Mouse (Mus musculus): ENCODE measurements around the gene Vmn2r82. TPM values are rescaled to one million over a fixed set of nuclear protein-coding genes. Genes with fewer than 3 reads are reported as not detected.
A peak's percentile ranks its signal among the peaks of the same experiment; 100 is the strongest.
"Not testable (repeated sequence)": the region's sequence is repeated elsewhere in the genome, so short reads cannot be mapped to it uniquely, and the experiment has no call there.

The Vmn2r82 gene
- not detected in 2 replicates for polyA plus RNA-seq (2015; fragmentation: Nextera tagmentation; extraction: Ambion mirVana)

GRCm38 (mm10) chr10:79356220-79356619 is at the start of gene Vmn2r82:
Gene Vmn2r82 (plus strand): TSS chr10:79356520.
- H3K27ac ChIP-seq (ENCODE audit: low read length); H3K27me3 ChIP-seq (replicated peaks; ENCODE audit: control insufficient read depth, insufficient read depth, low read length); H3K36me3 ChIP-seq (ENCODE audit: control insufficient read depth, insufficient read depth); H3K4me1 ChIP-seq (replicated peaks; ENCODE audit: control insufficient read depth, insufficient read depth, low read length); H3K4me2 ChIP-seq (ENCODE audit: low read length); ATAC-seq; H3K9ac ChIP-seq (replicated peaks; ENCODE audit: low read depth, low read length); H3K4me3 ChIP-seq (replicated peaks; ENCODE audit: low read length); H3K9me3 ChIP-seq (ENCODE audit: control insufficient read depth, low read length): not testable (repeated sequence)
- WGBS: 78% methylated on average over 4 of the region's 4 CpGs

GRCm38 (mm10) chr10:79322033-79322736 is 34.1 kb upstream of the Vmn2r82 start:
- not testable (repeated sequence) for H3K27ac ChIP-seq (ENCODE audit: low read length); H3K9me3 ChIP-seq (ENCODE audit: control insufficient read depth, low read length); H3K36me3 ChIP-seq (ENCODE audit: control insufficient read depth, insufficient read depth); H3K27me3 ChIP-seq (replicated peaks; ENCODE audit: control insufficient read depth, insufficient read depth, low read length); H3K4me1 ChIP-seq (replicated peaks; ENCODE audit: control insufficient read depth, insufficient read depth, low read length)
- H3K9ac ChIP-seq (replicated peaks; ENCODE audit: low read depth, low read length): 0 out of 2 replicates have a peak overlapping the region, but pooled peaks have one; percentile 22
- H3K4me3 ChIP-seq (replicated peaks; ENCODE audit: low read length): peak overlapping the region; percentile 38
- ATAC-seq: peak; percentile 62
- 6% methylated on average over 16 of the region's 16 CpGs for WGBS
- peak overlapping the region; percentile 37 for H3K4me2 ChIP-seq (ENCODE audit: low read length)

GRCm38 (mm10) chr10:79322737-79323086 is 33.6 kb upstream of the Vmn2r82 start:
- no peak overlapping the region for H3K4me2 ChIP-seq (ENCODE audit: low read length)

GRCm38 (mm10) chr10:79399946-79400700 is 43.8 kb downstream of the Vmn2r82 start:
- H3K4me2 ChIP-seq (ENCODE audit: low read length); H3K9me3 ChIP-seq (ENCODE audit: control insufficient read depth, low read length); ATAC-seq; H3K4me3 ChIP-seq (replicated peaks; ENCODE audit: low read length); H3K27me3 ChIP-seq (replicated peaks; ENCODE audit: control insufficient read depth, insufficient read depth, low read length); H3K4me1 ChIP-seq (replicated peaks; ENCODE audit: control insufficient read depth, insufficient read depth, low read length); H3K36me3 ChIP-seq (ENCODE audit: control insufficient read depth, insufficient read depth); H3K27ac ChIP-seq (ENCODE audit: low read length); H3K9ac ChIP-seq (replicated peaks; ENCODE audit: low read depth, low read length): not testable (repeated sequence)
- 65% methylated on average over 8 of the region's 8 CpGs for WGBS

More at GRCm38 (mm10) chr10:79322737-79323086, 33.6 kb upstream of the Vmn2r82 start:
- no peaks in the 10 kb centered on the region for H3K36me3 ChIP-seq (ENCODE audit: control insufficient read depth, insufficient read depth)
- H3K27me3 ChIP-seq (replicated peaks; ENCODE audit: control insufficient read depth, insufficient read depth, low read length): no peaks in the 10 kb centered on the region
- H3K4me3 ChIP-seq (replicated peaks; ENCODE audit: low read length): no peak overlapping the region
- no peaks in the 10 kb centered on the region for H3K9me3 ChIP-seq (ENCODE audit: control insufficient read depth, low read length)
- no peak overlapping the region for H3K9ac ChIP-seq (replicated peaks; ENCODE audit: low read depth, low read length)
- no peaks in the 10 kb centered on the region for H3K4me1 ChIP-seq (replicated peaks; ENCODE audit: control insufficient read depth, insufficient read depth, low read length)
- ATAC-seq: peak; percentile 23; the same call in 1 of the 2 replicates
- H3K27ac ChIP-seq (ENCODE audit: low read length): no peak overlapping the region

- 96% methylated on average over 24 of the region's 24 CpGs for WGBS
- Histone ChIP-seq H3K27me3 (replicated peaks; ENCODE audit: control insufficient read depth, insufficient read depth, low read length) (no peaks in the 10 kb centered on the region), H3K4me1 (replicated peaks; ENCODE audit: control insufficient read depth, insufficient read depth, low read length) (no peaks in the 10 kb centered on the region), H3K4me3 (replicated peaks; ENCODE audit: low read length) (no peak overlapping the region), H3K36me3 (ENCODE audit: control insufficient read depth, insufficient read depth) (no peaks in the 10 kb centered on the region), H3K27ac (ENCODE audit: low read length) (no peak overlapping the region), H3K9me3 (ENCODE audit: control insufficient read depth, low read length) (no peaks in the 10 kb centered on the region), H3K4me2 (ENCODE audit: low read length) (no peak overlapping the region), H3K9ac (replicated peaks; ENCODE audit: low read depth, low read length) (no peak overlapping the region)
- no peak for ATAC-seq
Measured at GRCm38 (mm10) chr10:79417142-79417771, 60.9 kb downstream of the Vmn2r82 start.

GRCm38 (mm10) chr10:79417772-79418170 is 61.5 kb downstream of the Vmn2r82 start:
- not testable (repeated sequence) for H3K27me3 ChIP-seq (replicated peaks; ENCODE audit: control insufficient read depth, insufficient read depth, low read length); H3K9ac ChIP-seq (replicated peaks; ENCODE audit: low read depth, low read length); H3K4me2 ChIP-seq (ENCODE audit: low read length); H3K27ac ChIP-seq (ENCODE audit: low read length); ATAC-seq; H3K4me3 ChIP-seq (replicated peaks; ENCODE audit: low read length); H3K4me1 ChIP-seq (replicated peaks; ENCODE audit: control insufficient read depth, insufficient read depth, low read length); H3K36me3 ChIP-seq (ENCODE audit: control insufficient read depth, insufficient read depth); H3K9me3 ChIP-seq (ENCODE audit: control insufficient read depth, low read length)
- WGBS: 75% methylated on average over 3 of the region's 6 CpGs

- 91% methylated on average over 23 of the region's 23 CpGs for WGBS
- not testable (repeated sequence) for H3K36me3 ChIP-seq (ENCODE audit: control insufficient read depth, insufficient read depth); H3K27ac ChIP-seq (ENCODE audit: low read length); H3K27me3 ChIP-seq (replicated peaks; ENCODE audit: control insufficient read depth, insufficient read depth, low read length); H3K9ac ChIP-seq (replicated peaks; ENCODE audit: low read depth, low read length); H3K4me1 ChIP-seq (replicated peaks; ENCODE audit: control insufficient read depth, insufficient read depth, low read length); H3K9me3 ChIP-seq (ENCODE audit: control insufficient read depth, low read length); ATAC-seq; H3K4me3 ChIP-seq (replicated peaks; ENCODE audit: low read length); H3K4me2 ChIP-seq (ENCODE audit: low read length)
Measured at GRCm38 (mm10) chr10:79435141-79435820, 79.0 kb downstream of the Vmn2r82 start.

All from forebrain, embryonic 16.5 days (tissue).